Comparison of ENCODE assay signal across 22 mouse cellular contexts in the genomic region with DNA sequence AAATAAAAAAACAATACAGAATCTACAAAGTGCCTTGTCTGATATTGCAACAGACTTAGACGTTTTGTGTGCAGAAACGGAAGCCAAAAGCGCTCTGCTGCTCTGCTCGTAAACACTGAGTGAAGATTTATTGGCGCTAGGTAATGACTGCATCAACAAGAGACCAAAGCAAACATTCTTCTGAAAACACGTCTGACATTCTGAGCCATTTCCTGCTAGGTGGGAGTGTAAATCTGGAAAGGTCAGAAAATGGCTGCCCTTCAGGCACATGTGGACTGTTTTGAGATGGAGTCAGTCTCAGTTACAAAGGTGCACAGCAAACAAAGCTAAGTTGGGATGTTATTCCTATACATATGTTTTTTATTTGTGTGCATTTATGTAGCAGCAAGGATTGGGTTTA.
DNase-seq lines count a peak whose midpoint lies in the region; ATAC-seq and TF ChIP-seq lines count a peak whose summit lies in the region.
"Had no signal": no experiment of that assay in that cellular context is flagged by ENCODE, and none has a peak within 500 bp of the region (broad histone marks: within the 10 kb centered on the region; RNA-seq: fewer than 3 reads in every experiment).

No protein-coding gene starts in this region.

- H3K9ac ChIP-seq in hindbrain, embryonic 14.5 days: no peak overlapping the region
- H3K9ac ChIP-seq in hindbrain, embryonic 16.5 days (ENCODE audit: low read depth, low read length): no peak overlapping the region
- no peak overlapping the region for H3K9ac ChIP-seq in limb, embryonic 13.5 days
- H3K9ac ChIP-seq in forebrain, embryonic 12.5 days: no peak overlapping the region
- no peak overlapping the region for H3K9ac ChIP-seq in heart, adult 2 months (ENCODE audit: low read depth, low read length)
- H3K9ac ChIP-seq: embryonic facial prominence, embryonic 12.5 days; liver, embryonic 14.5 days; midbrain, embryonic 13.5 days had no signal

- no peak overlapping the region for H3K27ac ChIP-seq in hindbrain, embryonic 14.5 days
- H3K27ac ChIP-seq in hindbrain, embryonic 16.5 days (ENCODE audit: low read depth, low read length): no peak overlapping the region
- H3K27ac ChIP-seq in limb, embryonic 13.5 days: no peak overlapping the region
- H3K27ac ChIP-seq in gastrocnemius, adult 2 months: no peak overlapping the region
- H3K27ac ChIP-seq in forebrain, embryonic 12.5 days: no peak overlapping the region
- no peak overlapping the region for H3K27ac ChIP-seq in heart, adult 2 months
- H3K27ac ChIP-seq: embryonic facial prominence, embryonic 12.5 days; layer of hippocampus, adult 2 months; liver, embryonic 14.5 days; midbrain, embryonic 13.5 days had no signal

- H3K79me2 ChIP-seq in heart, adult 2 months (replicated peaks; ENCODE audit: control insufficient read depth, insufficient read depth, low read length): no peaks in the 10 kb centered on the region

- TF ChIP-seq EP300 in heart, adult 2 months (IDR thresholded peaks at IDR 0.05; ENCODE audit: insufficient read depth, low read depth, low read length): no peak

- WGBS in hindbrain, embryonic 14.5 days: 60% methylated on average over 6 of the region's 6 CpGs
- 48% methylated on average over 6 of the region's 6 CpGs for WGBS in hindbrain, embryonic 16.5 days
- WGBS in limb, embryonic 13.5 days: 3% methylated on average over 6 of the region's 6 CpGs
- WGBS in forebrain, embryonic 12.5 days: 75% methylated on average over 6 of the region's 6 CpGs
- 56% methylated on average over 6 of the region's 6 CpGs for WGBS in heart, adult 2 months

- ATAC-seq in hindbrain, embryonic 14.5 days (ENCODE audit: low FRiP score): no peak
- no peak for ATAC-seq in hindbrain, embryonic 16.5 days
- peak; percentile 11; the same call in 1 of the 2 replicates for ATAC-seq in limb, embryonic 13.5 days (ENCODE audit: low FRiP score, low read depth)
- no peak for ATAC-seq in forebrain, embryonic 12.5 days (ENCODE audit: low FRiP score)
- ATAC-seq: forebrain, embryonic 16.5 days; midbrain, embryonic 13.5 days had no signal

- intact Hi-C loops in gastrocnemius, adult 2 months (cut with DNase I): no loop called here
- intact Hi-C loops in heart, adult 2 months (cut with DNase I): no loop called here

- H3K36me3 ChIP-seq in hindbrain, embryonic 14.5 days (replicated peaks; ENCODE audit: control insufficient read depth, insufficient read depth): no peaks in the 10 kb centered on the region
- H3K36me3 ChIP-seq in hindbrain, embryonic 16.5 days (ENCODE audit: control insufficient read depth, insufficient read depth, low read length): no peaks in the 10 kb centered on the region
- H3K36me3 ChIP-seq in limb, embryonic 13.5 days: no peaks in the 10 kb centered on the region
- no peaks in the 10 kb centered on the region for H3K36me3 ChIP-seq in forebrain, embryonic 12.5 days (replicated peaks)
- no peaks in the 10 kb centered on the region for H3K36me3 ChIP-seq in heart, adult 2 months (ENCODE audit: control insufficient read depth, insufficient read depth, low read length)
- H3K36me3 ChIP-seq: embryonic facial prominence, embryonic 12.5 days; G1E; midbrain, embryonic 13.5 days had no signal

- H3K4me1 ChIP-seq in hindbrain, embryonic 14.5 days (replicated peaks; ENCODE audit: control insufficient read depth, insufficient read depth, low read length): peaks cover 4% of the 10 kb centered on the region; the same call in 1 of the 2 replicates
- H3K4me1 ChIP-seq in hindbrain, embryonic 16.5 days (ENCODE audit: control insufficient read depth, insufficient read depth, low read depth, low read length): peaks cover 3% of the 10 kb centered on the region; the same call in 1 of the 2 replicates
- H3K4me1 ChIP-seq in limb, embryonic 13.5 days: peaks cover 7% of the 10 kb centered on the region
- peaks cover 8% of the 10 kb centered on the region for H3K4me1 ChIP-seq in forebrain, embryonic 12.5 days
- H3K4me1 ChIP-seq in heart, adult 2 months (ENCODE audit: control insufficient read depth, insufficient read depth, low read length): no peaks in the 10 kb centered on the region
- H3K4me1 ChIP-seq: embryonic facial prominence, embryonic 12.5 days had no signal

- no peak overlapping the region for H3K4me3 ChIP-seq in hindbrain, embryonic 14.5 days (replicated peaks; ENCODE audit: low read length)
- no peak overlapping the region for H3K4me3 ChIP-seq in hindbrain, embryonic 16.5 days (ENCODE audit: low read length)
- no peak overlapping the region for H3K4me3 ChIP-seq in limb, embryonic 13.5 days
- H3K4me3 ChIP-seq in gastrocnemius, adult 2 months: no peak overlapping the region
- H3K4me3 ChIP-seq in forebrain, embryonic 12.5 days (replicated peaks): no peak overlapping the region
- no peak overlapping the region for H3K4me3 ChIP-seq in heart, adult 2 months
- H3K4me3 ChIP-seq: embryonic facial prominence, embryonic 12.5 days; layer of hippocampus, adult 2 months; midbrain, embryonic 13.5 days; myocyte had no signal

- no peak for TF ChIP-seq CTCF in brain, embryonic 14.5 days (IDR thresholded peaks at IDR 0.05; ENCODE audit: borderline replicate concordance, extremely low read depth, insufficient read depth, insufficient read length)
- TF ChIP-seq CTCF in gastrocnemius, adult 2 months (IDR thresholded peaks at IDR 0.05): no peak
- TF ChIP-seq CTCF in heart, adult 2 months (IDR thresholded peaks at IDR 0.05): no peak

- H3K27me3 ChIP-seq in hindbrain, embryonic 14.5 days (ENCODE audit: control insufficient read depth, insufficient read depth, low read length): no peaks in the 10 kb centered on the region
- no peaks in the 10 kb centered on the region for H3K27me3 ChIP-seq in hindbrain, embryonic 16.5 days (replicated peaks; ENCODE audit: control insufficient read depth, insufficient read depth, low read length)
- no peaks in the 10 kb centered on the region for H3K27me3 ChIP-seq in limb, embryonic 13.5 days
- H3K27me3 ChIP-seq in forebrain, embryonic 12.5 days: no peaks in the 10 kb centered on the region
- no peaks in the 10 kb centered on the region for H3K27me3 ChIP-seq in heart, adult 2 months (ENCODE audit: control insufficient read depth, insufficient read depth, low read length)
- H3K27me3 ChIP-seq: embryonic facial prominence, embryonic 12.5 days had no signal

- DNase-seq in hindbrain, embryonic 14.5 days (ENCODE audit: low spot score): peak; percentile 27
- peak; percentile 49 for DNase-seq in brain, embryonic 14.5 days (ENCODE audit: low read depth)
- DNase-seq in embryo, embryonic 9.5 days (ENCODE audit: extremely low spot score): peak; percentile 28
- DNase-seq in gastrocnemius, adult 2 months: no peak
- DNase-seq in heart, adult 2 months: no peak
- DNase-seq: adrenal gland, postnatal 14 days; cerebellum, adult 11 months; cerebellum, postnatal 10 days; heart, postnatal 36 days; kidney, adult 2 months; left cerebral cortex, postnatal 4 days; thymus, postnatal 14 days had no signal

- H3K4me2 ChIP-seq in hindbrain, embryonic 14.5 days (replicated peaks): no peak overlapping the region
- no peak overlapping the region for H3K4me2 ChIP-seq in hindbrain, embryonic 16.5 days (ENCODE audit: low read length)
- H3K4me2 ChIP-seq in limb, embryonic 13.5 days (replicated peaks): peak overlapping the region; percentile 19; the same call in 1 of the 2 replicates
- no peak overlapping the region for H3K4me2 ChIP-seq in forebrain, embryonic 12.5 days
- H3K4me2 ChIP-seq: embryonic facial prominence, embryonic 12.5 days; midbrain, embryonic 13.5 days had no signal

- no peak for TF ChIP-seq POLR2A in brain, embryonic 14.5 days (IDR thresholded peaks at IDR 0.05; ENCODE audit: borderline replicate concordance, extremely low read depth, insufficient read depth, insufficient read length, poor library complexity, severe bottlenecking)
- no peak for TF ChIP-seq POLR2A in heart, adult 2 months (IDR thresholded peaks at IDR 0.05; ENCODE audit: insufficient read depth, low read depth, low read length)

- H3K9me3 ChIP-seq in hindbrain, embryonic 14.5 days (ENCODE audit: control insufficient read depth, low read length): no peaks in the 10 kb centered on the region
- no peaks in the 10 kb centered on the region for H3K9me3 ChIP-seq in hindbrain, embryonic 16.5 days (ENCODE audit: control insufficient read depth, low read length)
- no peaks in the 10 kb centered on the region; the same call in 1 of the 2 replicates for H3K9me3 ChIP-seq in limb, embryonic 13.5 days
- H3K9me3 ChIP-seq in forebrain, embryonic 12.5 days: no peaks in the 10 kb centered on the region
- H3K9me3 ChIP-seq: embryonic facial prominence, embryonic 12.5 days; midbrain, embryonic 13.5 days had no signal

Comparison
In these comparisons a context has a peak if more than half of its experiments do, and no peak if none do; other contexts are left out.
1. DNase-seq: peak in hindbrain, embryonic 14.5 days (single experiment), brain, embryonic 14.5 days (single experiment) and embryo, embryonic 9.5 days (single experiment); none in gastrocnemius, adult 2 months (single experiment) and heart, adult 2 months (0 of 2).